Mouse (Mus musculus) adrenal gland, postnatal 14 days (tissue): Measurements from ENCODE around the gene Cyp4a12a. TPM values are rescaled to one million over a fixed set of nuclear protein-coding genes. Genes with fewer than 3 reads are reported as not detected.
"Not testable (repeated sequence)": the region's sequence is repeated elsewhere in the genome, so short reads cannot be mapped to it uniquely, and the experiment has no call there.

Experiments used
- DNase-seq: peaks from one replicate; pipeline ENCODE4 v3.0.0; 2021; ENCODE audit warnings: mixed read lengths
- long read RNA-seq, 2 experiments: library from polyadenylated mRNA; stranded (forward); transcript quantifications; one replicate each; pipeline ENCODE4 v2.0.0; 2021
- total RNA-seq: library from RNA; stranded (reverse); gene quantifications from 2 replicates; pipeline ENCODE4 v1.2.3, GENCODE M21; 2021

Cyp4a12a gene
- not detected in 2 replicates for total RNA-seq
- long read RNA-seq, experiment 1 = 0 reads
- long read RNA-seq, experiment 2 = 0 reads

GRCm38 (mm10) chr4:115298746-115299145 lies at the start of gene Cyp4a12a:
Gene Cyp4a12a, plus strand, starts transcription at chr4:115299046.
- not testable (repeated sequence) for DNase-seq

DNA sequence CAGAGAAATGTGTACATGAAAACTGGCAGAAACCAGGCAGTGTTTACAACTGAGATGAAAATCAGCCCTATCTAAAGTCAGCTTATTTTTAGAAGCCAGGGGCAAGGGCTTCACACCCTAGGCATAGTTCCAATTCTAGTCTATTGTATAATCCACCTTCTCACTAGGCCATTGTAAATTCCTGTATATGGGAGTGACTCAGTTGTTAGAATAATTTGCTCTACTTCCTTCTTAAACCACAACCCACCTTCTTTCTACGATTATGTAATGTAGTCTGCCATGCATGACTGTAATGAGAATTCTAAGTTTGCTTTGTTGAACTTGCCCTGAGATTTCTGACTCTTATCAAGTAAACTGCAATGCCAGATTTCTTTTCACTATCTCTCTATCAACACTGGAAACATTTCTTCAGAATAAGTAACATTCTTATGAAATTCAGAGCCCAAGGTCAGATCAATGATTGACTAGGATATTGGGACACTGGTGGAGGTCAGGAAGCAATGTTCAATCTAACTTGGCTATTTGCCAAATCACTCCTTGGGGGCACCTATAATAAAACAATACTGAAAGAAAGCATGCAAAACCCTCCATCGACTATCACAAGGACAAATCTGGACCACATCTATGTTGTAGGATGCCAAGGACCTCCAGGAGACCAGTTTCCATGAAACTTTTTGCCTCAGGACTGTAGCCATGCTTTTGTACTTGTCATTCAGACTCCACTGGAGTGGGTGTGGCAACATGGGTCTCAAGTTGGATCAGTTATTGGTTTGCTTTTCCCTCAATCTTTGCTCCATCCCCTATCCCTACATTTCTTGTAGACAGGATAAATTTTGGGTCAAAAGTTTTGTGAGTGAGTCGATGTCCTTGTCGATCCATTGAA lies 33.9 kb upstream of the Cyp4a12a start:
- DNase-seq = not testable (repeated sequence)

DNA sequence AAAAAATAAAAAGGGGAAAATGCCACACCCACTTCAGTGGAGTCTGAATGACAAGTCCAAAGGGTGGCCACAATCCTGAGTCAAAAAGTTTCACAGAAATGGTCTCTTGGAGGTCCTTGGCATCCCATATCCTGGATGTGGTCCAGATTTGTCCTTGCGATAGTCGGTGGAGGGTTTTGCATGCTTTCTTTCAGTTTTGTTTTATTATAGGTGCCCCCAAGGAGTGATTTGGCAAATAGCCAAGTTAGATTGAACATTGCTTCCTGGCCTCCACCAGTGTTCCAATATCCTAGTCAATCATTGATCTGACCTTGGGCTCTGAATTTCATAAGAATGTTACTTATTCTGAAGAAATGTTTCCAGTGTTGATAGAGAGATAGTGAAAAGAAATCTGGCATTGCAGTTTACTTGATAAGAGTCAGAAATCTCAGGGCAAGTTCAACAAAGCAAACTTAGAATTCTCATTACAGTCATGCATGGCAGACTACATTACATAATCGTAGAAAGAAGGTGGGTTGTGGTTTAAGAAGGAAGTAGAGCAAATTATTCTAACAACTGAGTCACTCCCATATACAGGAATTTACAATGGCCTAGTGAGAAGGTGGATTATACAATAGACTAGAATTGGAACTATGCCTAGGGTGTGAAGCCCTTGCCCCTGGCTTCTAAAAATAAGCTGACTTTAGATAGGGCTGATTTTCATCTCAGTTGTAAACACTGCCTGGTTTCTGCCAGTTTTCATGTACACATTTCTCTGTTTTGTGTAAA lies 20.4 kb upstream of the Cyp4a12a start:
- DNase-seq = not testable (repeated sequence)

DNA sequence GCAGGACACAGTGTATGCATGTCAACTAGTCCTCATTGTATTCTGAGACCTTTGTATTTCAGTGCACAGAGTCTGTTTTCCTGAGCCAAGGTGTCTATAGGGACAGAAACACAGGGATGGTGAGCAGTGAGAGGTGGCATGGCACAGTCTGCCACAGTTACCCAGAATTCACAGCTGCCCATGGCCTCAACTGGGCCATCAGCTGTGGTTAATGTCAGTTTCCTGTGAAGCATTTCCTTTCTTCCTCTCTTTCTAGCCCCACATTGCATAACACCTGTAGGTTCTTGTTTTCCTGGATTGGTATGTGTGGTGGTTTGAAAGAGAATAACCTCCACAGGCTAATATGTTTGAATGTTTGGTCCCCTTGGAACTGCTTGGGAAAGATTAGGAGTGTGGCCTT lies 18.5 kb upstream of the Cyp4a12a start:
- DNase-seq = no peak

GRCm38 (mm10) chr4:115280779-115281178 lies 18.1 kb upstream of the Cyp4a12a start:
- not testable (repeated sequence) for DNase-seq

GRCm38 (mm10) chr4:115281231-115281767 lies 17.5 kb upstream of the Cyp4a12a start:
- not testable (repeated sequence) for DNase-seq

GRCm38 (mm10) chr4:115325722-115326121 lies 26.9 kb downstream of the Cyp4a12a start:
- not testable (repeated sequence) for DNase-seq

DNA sequence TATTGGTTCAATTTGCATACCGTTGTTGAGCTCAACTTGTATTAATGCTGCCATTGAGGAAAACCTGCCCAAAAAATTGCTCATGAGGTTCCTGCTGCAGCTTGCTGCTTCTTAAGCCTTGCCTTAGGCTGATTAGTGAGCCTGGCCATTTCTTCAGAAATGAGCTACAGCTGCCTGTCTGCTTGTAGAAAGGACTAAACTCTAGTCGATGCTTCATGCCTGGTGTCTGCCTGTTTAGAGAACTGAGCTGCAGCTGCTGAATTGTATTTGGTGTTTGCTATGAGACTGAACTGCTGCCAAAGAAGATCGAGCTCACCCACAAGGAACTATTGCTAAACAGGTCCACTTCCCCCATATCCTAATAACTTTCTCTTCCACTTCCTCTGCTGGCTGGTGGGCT lies 66.8 kb downstream of the Cyp4a12a start:
- DNase-seq = not testable (repeated sequence)

DNA sequence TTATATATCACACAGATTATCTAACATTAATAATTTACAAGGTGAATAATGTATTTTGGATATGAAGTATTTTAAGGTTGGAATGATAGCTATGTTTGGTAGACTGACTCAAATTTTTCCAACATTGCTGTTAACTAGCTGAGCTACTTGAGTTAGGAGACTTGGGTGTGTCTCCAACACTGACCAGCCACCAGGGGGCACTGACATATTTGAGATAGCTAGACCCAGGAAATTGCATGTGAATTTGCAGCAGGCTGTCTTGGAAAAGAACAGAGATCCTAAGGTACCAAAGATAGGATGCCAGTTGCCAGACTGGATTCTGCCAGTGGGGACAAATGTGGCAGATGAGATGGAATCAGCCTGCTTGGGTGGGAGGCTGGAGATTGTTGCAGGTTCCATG lies 69.2 kb downstream of the Cyp4a12a start:
- DNase-seq = not testable (repeated sequence)

Other genes with a start within 250 kb of the Cyp4a12a start
- 5.2 and 7.3 TPM in 2 replicates for gene Tal1, start 242.6 kb upstream of the Cyp4a12a start, total RNA-seq
- gene Pdzk1ip1, start 210.3 kb upstream of the Cyp4a12a start, total RNA-seq = 0.53 and 2.4 TPM in 2 replicates
- gene Cyp4x1, start 164.8 kb upstream of the Cyp4a12a start, total RNA-seq = 0.26 TPM in 1 of 2 replicates, not detected in the other
- gene Cyp4a29, start 57.0 kb upstream of the Cyp4a12a start, total RNA-seq = not detected in 2 replicates
- not detected in 2 replicates for gene Cyp4a12b, start 112.6 kb downstream of the Cyp4a12a start, total RNA-seq
- not detected in 2 replicates for gene Cyp4a30b, start 153.6 kb downstream of the Cyp4a12a start, total RNA-seq
- gene Cyp4a14, start 197.1 kb downstream of the Cyp4a12a start, total RNA-seq = 2.8 and 25.3 TPM in 2 replicates
- 0.53 and 1.3 TPM in 2 replicates for gene Cyp4a10, start 219.2 kb downstream of the Cyp4a12a start, total RNA-seq